Mouse (Mus musculus): Measurements from ENCODE around the gene Ipo5. TPM values are rescaled to one million over a fixed set of nuclear protein-coding genes. Genes with fewer than 3 reads are reported as not detected.
A peak's percentile ranks its signal among the peaks of the same experiment; 100 is the strongest.

Gene Ipo5
- total RNA-seq, 2 experiments from 2014 or later, result 67.4 to 77.9 TPM

GRCm38 (mm10) chr14:120921805-120922204 is 10.8 kb downstream of the Ipo5 start:
- DNase-seq, result no peak

GRCm38 (mm10) chr14:120924044-120924443 is 13.0 kb downstream of the Ipo5 start:
- no peak for DNase-seq

GRCm38 (mm10) chr14:120925731-120926585 is 14.9 kb downstream of the Ipo5 start:
- DNase-seq, result no peak

- DNase-seq, result no peak
Observed at GRCm38 (mm10) chr14:120931236-120931635, 20.2 kb downstream of the Ipo5 start.

- no peak for DNase-seq
Observed at GRCm38 (mm10) chr14:120933624-120934023, 22.6 kb downstream of the Ipo5 start.

- DNase-seq, result no peak
Observed at GRCm38 (mm10) chr14:120937102-120937501, 26.1 kb downstream of the Ipo5 start.

- no peak for DNase-seq
Observed at GRCm38 (mm10) chr14:120942803-120943202, 31.8 kb downstream of the Ipo5 start.

- no peak for DNase-seq
Observed at GRCm38 (mm10) chr14:120945146-120945545, 34.1 kb downstream of the Ipo5 start.

GRCm38 (mm10) chr14:120947104-120947503 is 36.1 kb downstream of the Ipo5 start:
- DNase-seq, result no peak

GRCm38 (mm10) chr14:120949002-120949401 is 38.0 kb downstream of the Ipo5 start:
- no peak for DNase-seq

- DNase-seq, result no peak
Observed at GRCm38 (mm10) chr14:120950068-120950467, 39.0 kb downstream of the Ipo5 start.

GRCm38 (mm10) chr14:120952434-120952833 is 41.4 kb downstream of the Ipo5 start:
- no peak for DNase-seq

- DNase-seq, result no peak
Observed at GRCm38 (mm10) chr14:120960551-120960950, 49.5 kb downstream of the Ipo5 start.

GRCm38 (mm10) chr14:120960991-120961390 is 50.0 kb downstream of the Ipo5 start:
- no peak for DNase-seq

GRCm38 (mm10) chr14:120967072-120967471 is 56.0 kb downstream of the Ipo5 start:
- no peak for DNase-seq

GRCm38 (mm10) chr14:120968723-120969122 is 57.7 kb downstream of the Ipo5 start:
- DNase-seq, result no peak

- peak; percentile 38 for DNase-seq
Observed at GRCm38 (mm10) chr14:120969673-120970072, 58.6 kb downstream of the Ipo5 start.

GRCm38 (mm10) chr14:120970637-120971036 is 59.6 kb downstream of the Ipo5 start:
- peak; percentile 30 for DNase-seq

- no peak for DNase-seq
Observed at GRCm38 (mm10) chr14:120971313-120971712, 60.3 kb downstream of the Ipo5 start.

GRCm38 (mm10) chr14:120979559-120979958 is 68.5 kb downstream of the Ipo5 start:
- DNase-seq, result peak; percentile 48

- no peak for DNase-seq
Observed at GRCm38 (mm10) chr14:120989126-120989525, 78.1 kb downstream of the Ipo5 start.

All from adrenal gland, postnatal 10 days (tissue).